Mouse (Mus musculus): ENCODE measurements at regions not wholly inside any gene's neighbourhood (a gene's known extent, or its start where the extent isn't known, plus 50 kb on each side); places are given as distances from the start of the nearest gene placed in this dataset.

- H3K4me3 ChIP-seq (ENCODE audit: control insufficient read depth in 1 of 2, insufficient read depth in 1 of 2, low read depth in 2 of 2, low read length in 2 of 2), result no peak overlapping the region
- H3K36me3 ChIP-seq (ENCODE audit: control insufficient read depth in 1 of 2, insufficient read depth in 2 of 2, low read length in 2 of 2), result no peaks in the 10 kb centered on the region
- no peaks in the 10 kb centered on the region for H3K4me1 ChIP-seq (ENCODE audit: control insufficient read depth in 1 of 2, insufficient read depth in 2 of 2, low read length in 2 of 2)
- no peaks in the 10 kb centered on the region for H3K9me3 ChIP-seq (replicated peaks; ENCODE audit: insufficient read depth, low read length)
- H3K79me2 ChIP-seq (ENCODE audit: control insufficient read depth, insufficient read depth, low read length, poor library complexity), result no peaks in the 10 kb centered on the region
- no peak for TF ChIP-seq ZC3H11A (IDR thresholded peaks at IDR 0.05; ENCODE audit: low read depth, low read length)
- no peak for TF ChIP-seq ETS1 (IDR thresholded peaks at IDR 0.05; ENCODE audit: low read depth, low read length)
- TF ChIP-seq TCF12 (IDR thresholded peaks at IDR 0.05; ENCODE audit: low read depth, low read length), result no peak
- no peak for TF ChIP-seq NRF1 (IDR thresholded peaks at IDR 0.05; ENCODE audit: insufficient read depth, low read depth, low read length, poor library complexity, severe bottlenecking)
- TF ChIP-seq MAX (IDR thresholded peaks at IDR 0.05; ENCODE audit: low read length), result no peak
- no peak for TF ChIP-seq UBTF (IDR thresholded peaks at IDR 0.05; ENCODE audit: borderline replicate concordance, insufficient read depth, low read depth, low read length)
- TF ChIP-seq ZKSCAN1 (IDR thresholded peaks at IDR 0.05; ENCODE audit: low read depth, low read length), result no peak
- TF ChIP-seq CHD1 (IDR thresholded peaks at IDR 0.05; ENCODE audit: low read depth, low read length), result no peak
- no peak for TF ChIP-seq NELFE (IDR thresholded peaks at IDR 0.05; ENCODE audit: low read depth, low read length)
- TF ChIP-seq SIN3A (IDR thresholded peaks at IDR 0.05; ENCODE audit: low read length), result no peak
- DNase-seq (ENCODE audit: low read depth, low spot score), result no peak
- no peaks in the 10 kb centered on the region for H3K27me3 ChIP-seq (ENCODE audit: control insufficient read depth in 1 of 2, insufficient read depth in 2 of 2, low read length in 2 of 2)
- no peak overlapping the region for H3K9ac ChIP-seq (ENCODE audit: control insufficient read depth, low read depth, low read length, poor library complexity, severe bottlenecking)
- H3K27ac ChIP-seq (ENCODE audit: control insufficient read depth, low read depth, low read length), result no peak overlapping the region
Observed at GRCm38 (mm10) chr10:92073873-92074390, 648.3 kb downstream of the Nedd1 start.

DNA sequence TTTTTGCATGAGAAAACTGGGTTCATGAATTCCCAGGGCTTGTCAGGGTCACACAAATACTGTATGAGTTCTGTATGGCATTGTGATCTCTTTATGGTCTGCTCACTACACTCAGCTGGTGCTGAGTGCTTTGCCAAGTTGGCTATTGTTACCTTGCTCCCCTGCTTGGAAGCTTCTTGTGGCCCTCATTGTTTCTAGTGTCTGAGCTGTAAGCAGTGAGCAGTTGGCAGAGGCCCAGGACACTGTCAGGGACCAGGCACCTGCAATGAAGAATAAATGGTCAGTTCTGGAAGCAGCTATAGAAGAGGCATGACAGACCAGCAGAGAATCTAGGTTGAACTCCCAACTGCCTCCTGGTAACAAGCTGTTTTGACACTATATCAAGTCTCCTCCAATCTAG lies 677.4 kb downstream of the Nedd1 start:
- no peak overlapping the region for H3K9ac ChIP-seq (ENCODE audit: control insufficient read depth, low read depth, low read length, poor library complexity, severe bottlenecking)
- H3K4me3 ChIP-seq (ENCODE audit: control insufficient read depth in 1 of 2, insufficient read depth in 1 of 2, low read depth in 2 of 2, low read length in 2 of 2), result no peak overlapping the region
- no peaks in the 10 kb centered on the region for H3K4me1 ChIP-seq (ENCODE audit: control insufficient read depth in 1 of 2, insufficient read depth in 2 of 2, low read length in 2 of 2)
- no peaks in the 10 kb centered on the region for H3K27me3 ChIP-seq (ENCODE audit: control insufficient read depth in 1 of 2, insufficient read depth in 2 of 2, low read length in 2 of 2)
- TF ChIP-seq MAFK (IDR thresholded peaks at IDR 0.05; ENCODE audit: borderline replicate concordance, low read depth, low read length), result no peak
- no peak for TF ChIP-seq MEF2A (IDR thresholded peaks at IDR 0.05; ENCODE audit: extremely low read depth, insufficient replicate concordance, low read depth, low read length, poor library complexity, severe bottlenecking)
- TF ChIP-seq MAX (IDR thresholded peaks at IDR 0.05; ENCODE audit: low read length), result no peak
- no peak for TF ChIP-seq E2F4 (IDR thresholded peaks at IDR 0.05; ENCODE audit: borderline replicate concordance, low read depth, low read length)
- no peak for TF ChIP-seq SMC3 (IDR thresholded peaks at IDR 0.05; ENCODE audit: low read depth, low read length)
- H3K27ac ChIP-seq (ENCODE audit: control insufficient read depth, low read depth, low read length), result no peak overlapping the region
- DNase-seq (ENCODE audit: low read depth, low spot score), result no peak
- H3K9me3 ChIP-seq (replicated peaks; ENCODE audit: insufficient read depth, low read length), result no peaks in the 10 kb centered on the region
- H3K36me3 ChIP-seq (ENCODE audit: control insufficient read depth in 1 of 2, insufficient read depth in 2 of 2, low read length in 2 of 2), result no peaks in the 10 kb centered on the region
- no peaks in the 10 kb centered on the region for H3K79me2 ChIP-seq (ENCODE audit: control insufficient read depth, insufficient read depth, low read length, poor library complexity)

DNA sequence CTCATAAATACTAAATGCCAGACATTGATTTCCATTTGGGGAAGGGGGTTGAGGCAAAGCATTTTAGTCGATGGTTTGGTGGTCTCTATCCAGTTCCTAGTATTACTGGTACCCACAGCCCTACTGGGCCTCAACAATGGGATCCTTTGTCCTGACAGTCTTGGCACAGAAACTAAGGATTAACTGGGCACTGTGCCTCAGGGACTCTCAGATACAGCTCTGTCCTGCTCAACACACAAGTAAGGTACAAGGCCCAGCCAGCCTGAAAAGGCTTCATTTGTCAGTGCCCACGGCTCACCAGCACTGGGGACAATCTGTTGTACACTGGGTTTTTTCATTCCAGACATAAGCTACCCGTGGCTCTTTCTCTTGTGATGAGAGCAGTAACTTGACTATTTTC lies 686.0 kb downstream of the Nedd1 start:
- Histone ChIP-seq H3K4me1 (ENCODE audit: control insufficient read depth in 1 of 2, insufficient read depth in 2 of 2, low read length in 2 of 2) (no peaks in the 10 kb centered on the region), H3K27ac (ENCODE audit: control insufficient read depth, low read depth, low read length) (no peak overlapping the region), H3K27me3 (ENCODE audit: control insufficient read depth in 1 of 2, insufficient read depth in 2 of 2, low read length in 2 of 2) (no peaks in the 10 kb centered on the region), H3K36me3 (ENCODE audit: control insufficient read depth in 1 of 2, insufficient read depth in 2 of 2, low read length in 2 of 2) (no peaks in the 10 kb centered on the region), H3K79me2 (ENCODE audit: control insufficient read depth, insufficient read depth, low read length, poor library complexity) (no peaks in the 10 kb centered on the region), H3K9me3 (replicated peaks; ENCODE audit: insufficient read depth, low read length) (no peaks in the 10 kb centered on the region), H3K4me3 (ENCODE audit: control insufficient read depth in 1 of 2, insufficient read depth in 1 of 2, low read depth in 2 of 2, low read length in 2 of 2) (no peak overlapping the region), H3K9ac (ENCODE audit: control insufficient read depth, low read depth, low read length, poor library complexity, severe bottlenecking) (no peak overlapping the region)
- no peak for TF ChIP-seq POLR2AphosphoS5 (IDR thresholded peaks at IDR 0.05; ENCODE audit: borderline replicate concordance, low read depth, low read length)
- TF ChIP-seq MXI1 (IDR thresholded peaks at IDR 0.05; ENCODE audit: low read depth, low read length), result no peak
- no peak for TF ChIP-seq TCF12 (IDR thresholded peaks at IDR 0.05; ENCODE audit: low read depth, low read length)
- TF ChIP-seq SMC3 (IDR thresholded peaks at IDR 0.05; ENCODE audit: low read depth, low read length), result no peak
- no peak for TF ChIP-seq JUND (IDR thresholded peaks at IDR 0.05; ENCODE audit: low read depth, low read length)
- TF ChIP-seq NELFE (IDR thresholded peaks at IDR 0.05; ENCODE audit: low read depth, low read length), result no peak
- TF ChIP-seq USF2 (IDR thresholded peaks at IDR 0.05; ENCODE audit: borderline replicate concordance in 1 of 2, insufficient read depth in 1 of 2, low read depth in 1 of 2, low read length in 2 of 2), result no peak
- no peak for TF ChIP-seq NRF1 (IDR thresholded peaks at IDR 0.05; ENCODE audit: insufficient read depth, low read depth, low read length, poor library complexity, severe bottlenecking)
- TF ChIP-seq HCFC1 (IDR thresholded peaks at IDR 0.05; ENCODE audit: low read depth, low read length), result no peak
- TF ChIP-seq E2F4 (IDR thresholded peaks at IDR 0.05; ENCODE audit: borderline replicate concordance, low read depth, low read length), result no peak
- TF ChIP-seq MEF2A (IDR thresholded peaks at IDR 0.05; ENCODE audit: extremely low read depth, insufficient replicate concordance, low read depth, low read length, poor library complexity, severe bottlenecking), result no peak
- no peak for DNase-seq (ENCODE audit: low read depth, low spot score)

Measured in MEL (cell line).